Mouse (Mus musculus) midbrain, embryonic 16.5 days (tissue): ENCODE results near the gene Ift172. TPM values are rescaled to one million over a fixed set of nuclear protein-coding genes. Genes with fewer than 3 reads are reported as not detected.

ENCODE experiments used
- ATAC-seq: fragments of 200-750 bp; cut with Nextera tagmentation; 2 replicates; pipeline ENCODE4 v1.8.0; 2017; ENCODE audit warnings: moderate TSS enrichment
- H3K27ac ChIP-seq: fragments of 300-500 bp; sonication (generic); 2 replicates; pipeline ENCODE4 v1.5.1; 2014; ENCODE audit warnings: mild to moderate bottlenecking, low read length, mixed read lengths
- H3K27me3 ChIP-seq: fragments of 300-500 bp; sonication (generic); 2 replicates; pipeline ENCODE4 v1.6.1; 2014; ENCODE audit warnings: low read depth, low read length, mixed read lengths; ENCODE audit not compliant: control insufficient read depth, insufficient read depth
- H3K36me3 ChIP-seq: fragments of 300-500 bp; sonication (generic); 2 replicates; pipeline ENCODE4 v1.6.1; 2014; ENCODE audit warnings: mild to moderate bottlenecking, low read length, moderate library complexity, mixed read lengths; ENCODE audit not compliant: control insufficient read depth, insufficient read depth
- H3K4me1 ChIP-seq: fragments of 300-500 bp; sonication (generic); 2 replicates; pipeline ENCODE4 v1.6.1; 2014; ENCODE audit warnings: mild to moderate bottlenecking, low read length, mixed read lengths; ENCODE audit not compliant: control insufficient read depth, insufficient read depth
- H3K4me2 ChIP-seq: fragments of 300-500 bp; sonication (generic); 2 replicates; pipeline ENCODE4 v1.6.1; 2014; ENCODE audit warnings: mild to moderate bottlenecking, low read length, mixed read lengths
- H3K4me3 ChIP-seq: fragments of 300-500 bp; sonication (generic); 2 replicates; pipeline ENCODE4 v1.5.1; 2014; ENCODE audit warnings: low read depth, mild to moderate bottlenecking, low read length, moderate library complexity, mixed read lengths
- H3K9ac ChIP-seq: fragments of 300-500 bp; sonication (generic); 2 replicates; pipeline ENCODE4 v1.6.1; 2014; ENCODE audit warnings: low read depth, low read length, mixed read lengths
- H3K9me3 ChIP-seq: fragments of 300-500 bp; sonication (generic); replicated peaks from 2 replicates; pipeline ENCODE4 v1.6.1; 2014; ENCODE audit warnings: mild to moderate bottlenecking, low read length, mixed read lengths; ENCODE audit not compliant: control insufficient read depth, poor library complexity, severe bottlenecking
- WGBS: fragments of 180-500 bp; shearing (Covaris S2); extraction: QIAGEN DNeasy Blood & Tissue Kit; methylation state at CpG from one replicate; pipeline ENCODE4 v1.1.7; 2014; 5-methylcytosine and 5-hydroxymethylcytosine counted together
- polyA plus RNA-seq: library from polyadenylated mRNA; unstranded; fragments of >200 nt; fragmentation: Nextera tagmentation; extraction: Ambion mirVana; gene quantifications from 2 replicates; pipeline ENCODE4 v1.2.1, GENCODE M21; 2015

The Ift172 gene
- polyA plus RNA-seq, 1 experiment from 2014 or later, result 32.3 TPM

DNA sequence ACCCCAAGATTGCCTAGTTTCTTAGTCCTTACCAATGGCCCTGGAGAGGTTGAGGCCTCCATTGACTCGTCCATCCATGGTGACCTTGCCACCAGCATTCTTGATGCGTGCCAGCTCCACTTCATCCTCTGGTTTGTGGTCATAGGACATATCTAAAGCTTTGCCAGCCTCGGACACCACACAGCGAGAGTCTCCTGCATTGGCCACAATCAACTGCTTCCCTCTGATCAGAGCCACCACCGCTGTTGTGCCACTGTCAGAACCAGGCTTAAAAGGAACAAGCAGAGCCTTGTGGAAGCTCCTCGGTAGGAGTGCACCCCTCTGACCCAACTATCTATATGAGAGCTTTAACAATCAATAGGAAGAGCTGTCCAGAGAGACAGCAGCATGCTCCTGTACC is 86.5 kb downstream of the Ift172 start:
- Histone ChIP-seq H3K27me3 (no peaks in the 10 kb centered on the region), H3K9ac (no peak overlapping the region), H3K4me3 (no peak overlapping the region), H3K36me3 (peaks cover 37% of the 10 kb centered on the region), H3K27ac (no peak overlapping the region), H3K4me2 (no peak overlapping the region), H3K9me3 (peaks cover 5% of the 10 kb centered on the region), H3K4me1 (peaks cover 16% of the 10 kb centered on the region)
- no peak for ATAC-seq
- WGBS, result 93% methylated on average over 6 of the region's 6 CpGs

DNA sequence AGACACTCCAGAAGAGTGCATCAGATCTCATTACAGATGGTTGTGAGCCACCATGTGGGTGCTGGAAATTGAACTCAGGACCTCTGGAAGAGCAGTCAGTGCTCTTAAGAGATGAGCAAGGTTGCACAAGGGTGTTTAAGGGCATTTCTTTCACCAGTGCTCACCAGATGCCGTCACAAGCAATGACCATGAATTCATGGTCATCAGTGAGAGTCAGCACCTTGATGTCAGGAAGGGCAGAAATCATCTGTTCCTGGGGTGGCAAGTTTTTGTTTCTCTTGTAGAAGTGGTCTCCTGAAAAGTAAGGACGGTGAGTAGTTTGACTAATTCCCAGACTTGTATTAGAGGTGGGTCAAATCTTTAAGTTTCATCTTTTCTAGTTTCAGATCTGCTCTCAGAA is 87.0 kb downstream of the Ift172 start:
- Histone ChIP-seq H3K27ac (no peak overlapping the region), H3K4me2 (no peak overlapping the region), H3K4me3 (no peak overlapping the region), H3K9ac (no peak overlapping the region), H3K9me3 (peaks cover 5% of the 10 kb centered on the region), H3K36me3 (peaks cover 43% of the 10 kb centered on the region), H3K4me1 (peaks cover 16% of the 10 kb centered on the region), H3K27me3 (no peaks in the 10 kb centered on the region)
- 98% methylated on average over 2 of the region's 2 CpGs for WGBS
- ATAC-seq, result no peak

Other genes starting within 250 kb of the Ift172 start
- 171 and 182 TPM in 2 replicates for gene Atraid, start 242.8 kb downstream of the Ift172 start, polyA plus RNA-seq
- gene Slc5a6, start 242.2 kb downstream of the Ift172 start, polyA plus RNA-seq, result 29.4 and 30.3 TPM in 2 replicates
- 14.5 and 14.8 TPM in 2 replicates for gene Cad, start 236.3 kb downstream of the Ift172 start, polyA plus RNA-seq
- gene Dnajc5g, start 184.8 kb downstream of the Ift172 start, polyA plus RNA-seq, result not detected in 2 replicates
- gene Slc30a3, start 182.9 kb downstream of the Ift172 start, polyA plus RNA-seq, result 15.6 and 18.0 TPM in 2 replicates
- not detected in 2 replicates for gene Trim54, start 174.4 kb downstream of the Ift172 start, polyA plus RNA-seq
- not detected in 2 replicates for gene Ucn, start 152.3 kb downstream of the Ift172 start, polyA plus RNA-seq
- gene Mpv17, start 136.9 kb downstream of the Ift172 start, polyA plus RNA-seq, result 48.1 and 54.2 TPM in 2 replicates
- gene Gm29609, start 111.2 kb downstream of the Ift172 start, polyA plus RNA-seq, result 1.9 and 2.8 TPM in 2 replicates
- gene Gtf3c2, start 111.0 kb downstream of the Ift172 start, polyA plus RNA-seq, result 61.7 and 63.6 TPM in 2 replicates
- 117 and 125 TPM in 2 replicates for gene Snx17, start 97.9 kb downstream of the Ift172 start, polyA plus RNA-seq
- 81.5 and 93.8 TPM in 2 replicates for gene Eif2b4, start 97.7 kb downstream of the Ift172 start, polyA plus RNA-seq
- 12.6 and 14.3 TPM in 2 replicates for gene Zfp513, start 88.8 kb downstream of the Ift172 start, polyA plus RNA-seq
- gene Ppm1g, start 70.4 kb downstream of the Ift172 start, polyA plus RNA-seq, result 183 and 186 TPM in 2 replicates
- gene Nrbp1, start 50.3 kb downstream of the Ift172 start, polyA plus RNA-seq, result 156 and 165 TPM in 2 replicates
- 0.62 and 0.71 TPM in 2 replicates for gene Gm9970, start 49.9 kb downstream of the Ift172 start, polyA plus RNA-seq
- 2.1 and 2.2 TPM in 2 replicates for gene Krtcap3, start 39.4 kb downstream of the Ift172 start, polyA plus RNA-seq
- 96.2 and 97.6 TPM in 2 replicates for gene Fndc4, start 5.0 kb upstream of the Ift172 start, polyA plus RNA-seq
- 0.42 and 1.6 TPM in 2 replicates for gene Gckr, start 6.3 kb upstream of the Ift172 start, polyA plus RNA-seq
- gene Zfp512, start 161.3 kb upstream of the Ift172 start, polyA plus RNA-seq, result 142 and 146 TPM in 2 replicates
- gene 4930548H24Rik, start 194.6 kb upstream of the Ift172 start, polyA plus RNA-seq, result 0.16 TPM in 1 of 2 replicates, not detected in the other
- gene Gpn1, start 203.6 kb upstream of the Ift172 start, polyA plus RNA-seq, result 81.6 and 89.2 TPM in 2 replicates
- gene Slc4a1ap, start 235.9 kb upstream of the Ift172 start, polyA plus RNA-seq, result 32.5 and 34.4 TPM in 2 replicates
- 25.1 and 27.8 TPM in 2 replicates for gene Supt7l, start 236.7 kb upstream of the Ift172 start, polyA plus RNA-seq